Mouse (Mus musculus) midbrain, embryonic 11.5 days (tissue): Measurements from ENCODE around the gene Hes1. TPM values are rescaled to one million over a fixed set of nuclear protein-coding genes. Genes with fewer than 3 reads are reported as not detected.

Experiments used
- ATAC-seq: fragments of 200-750 bp; cut with Nextera tagmentation; 2 replicates; pipeline ENCODE4 v1.8.0; 2017; ENCODE audit warnings: moderate TSS enrichment, moderate library complexity; ENCODE audit not compliant: low FRiP score
- DNase-seq: peaks from one replicate; pipeline ENCODE4 v3.0.0; 2015; ENCODE audit warnings: low spot score; ENCODE audit errors: missing footprints
- H3K27ac ChIP-seq: fragments of 300-500 bp; sonication (generic); 2 replicates; pipeline ENCODE4 v1.5.1; 2014; ENCODE audit warnings: low read depth, low read length
- H3K27me3 ChIP-seq: fragments of 300-500 bp; sonication (generic); 2 replicates; pipeline ENCODE4 v1.6.1; 2014; ENCODE audit warnings: mild to moderate bottlenecking, low read length, moderate library complexity, mixed read lengths; ENCODE audit not compliant: control insufficient read depth, insufficient read depth
- H3K36me3 ChIP-seq: fragments of 300-500 bp; sonication (generic); 2 replicates; pipeline ENCODE4 v1.6.1; 2014; ENCODE audit warnings: mild to moderate bottlenecking, low read length, moderate library complexity, mixed read lengths; ENCODE audit not compliant: control insufficient read depth, insufficient read depth
- H3K4me1 ChIP-seq: fragments of 300-500 bp; sonication (generic); 2 replicates; pipeline ENCODE4 v1.6.1; 2014; ENCODE audit warnings: low read length; ENCODE audit not compliant: control insufficient read depth, insufficient read depth
- H3K4me2 ChIP-seq: fragments of 300-500 bp; sonication (generic); 2 replicates; pipeline ENCODE4 v1.6.1; 2014; ENCODE audit warnings: mild to moderate bottlenecking, moderate library complexity
- H3K4me3 ChIP-seq: fragments of 300-500 bp; sonication (generic); 2 replicates; pipeline ENCODE4 v1.5.1; 2014; ENCODE audit warnings: low read depth, low read length
- H3K9ac ChIP-seq: fragments of 300-500 bp; sonication (generic); 2 replicates; pipeline ENCODE4 v1.6.1; 2014; ENCODE audit warnings: low read length
- H3K9me3 ChIP-seq: fragments of 300-500 bp; sonication (generic); 2 replicates; pipeline ENCODE4 v1.6.1; 2016; ENCODE audit warnings: low read length; ENCODE audit not compliant: control insufficient read depth
- WGBS: fragments of 180-500 bp; shearing (Covaris S2); extraction: QIAGEN DNeasy Blood & Tissue Kit; methylation state at CpG from one replicate; pipeline ENCODE4 v1.1.7; 2014; 5-methylcytosine and 5-hydroxymethylcytosine counted together
- polyA plus RNA-seq: library from polyadenylated mRNA; unstranded; fragments of >200 nt; fragmentation: Nextera tagmentation; extraction: Ambion mirVana; gene quantifications from 2 replicates; pipeline ENCODE4 v1.2.1, GENCODE M21; 2014

Hes1 gene
- polyA plus RNA-seq, 1 experiment from 2014 or later = 33.6 TPM

GRCm38 (mm10) chr16:30056906-30057305 lies 7.3 kb upstream of the Hes1 start:
- no peak overlapping the region for H3K9ac ChIP-seq
- no peak overlapping the region for H3K4me2 ChIP-seq
- H3K4me3 ChIP-seq = no peak overlapping the region
- DNase-seq (no peak), ATAC-seq (no peak)
- H3K36me3 ChIP-seq = no peaks in the 10 kb centered on the region
- peaks cover 5% of the 10 kb centered on the region; the same call in 1 of the 2 replicates for H3K4me1 ChIP-seq
- H3K27me3 ChIP-seq = peaks cover 47% of the 10 kb centered on the region
- no peaks in the 10 kb centered on the region for H3K9me3 ChIP-seq
- no peak overlapping the region for H3K27ac ChIP-seq
- WGBS = 93% methylated on average over 2 of the region's 2 CpGs

GRCm38 (mm10) chr16:30058974-30059717 lies 5.0 kb upstream of the Hes1 start:
- Histone ChIP-seq H3K4me3 (no peak overlapping the region), H3K9ac (no peak overlapping the region), H3K27ac (no peak overlapping the region), H3K4me1 (peaks cover 16% of the 10 kb centered on the region), H3K36me3 (no peaks in the 10 kb centered on the region), H3K9me3 (no peaks in the 10 kb centered on the region), H3K27me3 (peaks cover 48% of the 10 kb centered on the region), H3K4me2 (no peak overlapping the region)
- WGBS = 17% methylated on average over 9 of the region's 9 CpGs
- ATAC-seq (no peak), DNase-seq (no peak)

GRCm38 (mm10) chr16:30060412-30060811 lies 3.8 kb upstream of the Hes1 start:
- peaks cover 48% of the 10 kb centered on the region for H3K27me3 ChIP-seq
- DNase-seq = no peak
- H3K4me3 ChIP-seq = no peak overlapping the region
- H3K9me3 ChIP-seq = no peaks in the 10 kb centered on the region
- no peak overlapping the region for H3K27ac ChIP-seq
- no peaks in the 10 kb centered on the region for H3K36me3 ChIP-seq
- H3K9ac ChIP-seq = no peak overlapping the region
- H3K4me1 ChIP-seq = peaks cover 19% of the 10 kb centered on the region
- H3K4me2 ChIP-seq = no peak overlapping the region
- no peak for ATAC-seq
- WGBS = 5% methylated on average over 8 of the region's 8 CpGs

GRCm38 (mm10) chr16:30062242-30063030 lies 1.7 kb upstream of the Hes1 start:
- Histone ChIP-seq H3K27me3 (peaks cover 47% of the 10 kb centered on the region), H3K4me3 (peak overlapping the region; percentile 72; the same call in 1 of the 2 replicates), H3K4me2 (peak overlapping the region; percentile 96), H3K4me1 (peaks cover 25% of the 10 kb centered on the region), H3K36me3 (no peaks in the 10 kb centered on the region), H3K9me3 (no peaks in the 10 kb centered on the region), H3K27ac (no peak overlapping the region), H3K9ac (peak overlapping the region; percentile 86; the same call in 1 of the 2 replicates)
- no peak for ATAC-seq
- 14% methylated on average over 12 of the region's 12 CpGs for WGBS
- peak; percentile 90 for DNase-seq

- Histone ChIP-seq H3K27me3 (peaks cover 49% of the 10 kb centered on the region), H3K27ac (peak overlapping the region; percentile 90), H3K4me2 (peak overlapping the region; percentile 96), H3K9me3 (no peaks in the 10 kb centered on the region), H3K36me3 (no peaks in the 10 kb centered on the region), H3K9ac (peak overlapping the region; percentile 86), H3K4me1 (peaks cover 30% of the 10 kb centered on the region), H3K4me3 (peak overlapping the region; percentile 72)
- DNase-seq (peak; percentile 98), ATAC-seq (peak; percentile 53)
- WGBS = under 1% methylated on average over 67 of the region's 82 CpGs
Measured at GRCm38 (mm10) chr16:30063121-30063881, 883 bp upstream of the Hes1 start.

- peak overlapping the region; percentile 40; the same call in 1 of the 2 replicates for H3K9ac ChIP-seq
- ATAC-seq (no peak), DNase-seq (peak; percentile 97)
- H3K9me3 ChIP-seq = no peaks in the 10 kb centered on the region
- peak overlapping the region; percentile 72 for H3K4me3 ChIP-seq
- H3K27me3 ChIP-seq = peaks cover 43% of the 10 kb centered on the region
- peak overlapping the region; percentile 96 for H3K4me2 ChIP-seq
- H3K36me3 ChIP-seq = no peaks in the 10 kb centered on the region
- under 1% methylated on average over 8 of the region's 8 CpGs for WGBS
- H3K27ac ChIP-seq = peak overlapping the region; percentile 90
- H3K4me1 ChIP-seq = peaks cover 34% of the 10 kb centered on the region
Measured at GRCm38 (mm10) chr16:30064613-30065012, 429 bp downstream of the Hes1 start.

- under 1% methylated on average over 21 of the region's 21 CpGs for WGBS
- ATAC-seq (peak; percentile 66), DNase-seq (peak; percentile 99)
- peaks cover 43% of the 10 kb centered on the region for H3K27me3 ChIP-seq
- H3K36me3 ChIP-seq = no peaks in the 10 kb centered on the region
- H3K9me3 ChIP-seq = no peaks in the 10 kb centered on the region
- H3K27ac ChIP-seq = no peak overlapping the region
- peak overlapping the region; percentile 72 for H3K4me3 ChIP-seq
- peaks cover 38% of the 10 kb centered on the region for H3K4me1 ChIP-seq
- peak overlapping the region; percentile 96 for H3K4me2 ChIP-seq
- no peak overlapping the region; the same call in 1 of the 2 replicates for H3K9ac ChIP-seq
Measured at GRCm38 (mm10) chr16:30065077-30065476, 893 bp downstream of the Hes1 start.

- peak overlapping the region; percentile 72 for H3K4me3 ChIP-seq
- H3K4me2 ChIP-seq = peak overlapping the region; percentile 96
- H3K9me3 ChIP-seq = no peaks in the 10 kb centered on the region
- no peaks in the 10 kb centered on the region for H3K36me3 ChIP-seq
- DNase-seq (peak; percentile 95), ATAC-seq (no peak)
- peak overlapping the region; percentile 78 for H3K9ac ChIP-seq
- WGBS = under 1% methylated on average over 21 of the region's 21 CpGs
- peaks cover 39% of the 10 kb centered on the region for H3K27me3 ChIP-seq
- H3K27ac ChIP-seq = peak overlapping the region; percentile 12
- H3K4me1 ChIP-seq = peaks cover 40% of the 10 kb centered on the region
Measured at GRCm38 (mm10) chr16:30065537-30066183, 1.5 kb downstream of the Hes1 start.
